Mouse (Mus musculus): ENCODE measurements around the gene Igdcc3. TPM values are rescaled to one million over a fixed set of nuclear protein-coding genes. Genes with fewer than 3 reads are reported as not detected.

The Igdcc3 gene
- total and polyA plus RNA-seq, 3 experiments = 0.49 TPM; not detected in 2

GRCm38 (mm10) chr9:65191389-65191754, 50.4 kb downstream of the Igdcc3 start:
- no peak for ATAC-seq (ENCODE audit: extremely low read depth, insufficient number of reproducible peaks, low FRiP score, poor library complexity, severe bottlenecking)
- Histone ChIP-seq H3K4me3 (ENCODE audit: low read depth, low read length) (no peak overlapping the region), H3K4me1 (ENCODE audit: insufficient read depth, low read depth, low read length) (peaks cover 15% of the 10 kb centered on the region), H3K36me3 (replicated peaks) (no peaks in the 10 kb centered on the region), H3K27me3 (ENCODE audit: insufficient read depth, low read length) (0 out of 2 replicates have a peak, but pooled peaks cover 2% of the 10 kb centered on the region), H3K9me3 (replicated peaks) (peaks cover 2% of the 10 kb centered on the region; the same call in 1 of the 2 replicates)
- no peak for DNase-seq (ENCODE audit: low spot score)
- no peak for TF ChIP-seq CTCF (IDR thresholded peaks at IDR 0.05; ENCODE audit: low read depth, low read length)
- no peak for TF ChIP-seq GATA1 (IDR thresholded peaks at IDR 0.05; ENCODE audit: borderline replicate concordance, low read length)
- TF ChIP-seq POLR2AphosphoS5 (IDR thresholded peaks at IDR 0.05; ENCODE audit: insufficient replicate concordance, low read depth, low read length) = no peak
- no peak for TF ChIP-seq GATA2 (IDR thresholded peaks at IDR 0.05; ENCODE audit: borderline replicate concordance, low read depth, low read length)
- TF ChIP-seq TAL1 (conservative IDR thresholded peaks at IDR 0.05; ENCODE audit: low read depth, low read length) = no peak

GRCm38 (mm10) chr9:65191755-65192469, 50.9 kb downstream of the Igdcc3 start:
- peaks cover 16% of the 10 kb centered on the region for H3K4me1 ChIP-seq (ENCODE audit: insufficient read depth, low read depth, low read length)
- TF ChIP-seq POLR2AphosphoS5 (IDR thresholded peaks at IDR 0.05; ENCODE audit: insufficient replicate concordance, low read depth, low read length) (no peak), GATA2 (IDR thresholded peaks at IDR 0.05; ENCODE audit: borderline replicate concordance, low read depth, low read length) (no peak), GATA1 (IDR thresholded peaks at IDR 0.05; ENCODE audit: borderline replicate concordance, low read length) (no peak), TAL1 (conservative IDR thresholded peaks at IDR 0.05; ENCODE audit: low read depth, low read length) (no peak), CTCF (IDR thresholded peaks at IDR 0.05; ENCODE audit: low read depth, low read length) (no peak)
- H3K4me3 ChIP-seq (ENCODE audit: low read depth, low read length) = no peak overlapping the region
- peaks cover 2% of the 10 kb centered on the region; the same call in 1 of the 2 replicates for H3K9me3 ChIP-seq (replicated peaks)
- DNase-seq (ENCODE audit: low spot score) (no peak), ATAC-seq (ENCODE audit: extremely low read depth, insufficient number of reproducible peaks, low FRiP score, poor library complexity, severe bottlenecking) (no peak)
- 0 out of 2 replicates have a peak, but pooled peaks cover 2% of the 10 kb centered on the region for H3K27me3 ChIP-seq (ENCODE audit: insufficient read depth, low read length)
- H3K36me3 ChIP-seq (replicated peaks) = no peaks in the 10 kb centered on the region

- H3K4me1 ChIP-seq (ENCODE audit: insufficient read depth, low read depth, low read length) = peaks cover 27% of the 10 kb centered on the region
Measured at GRCm38 (mm10) chr9:65193214-65193613, 52.2 kb downstream of the Igdcc3 start.

GRCm38 (mm10) chr9:65195053-65195452, 54.1 kb downstream of the Igdcc3 start, which contains the start of gene Parp16:
TSS of gene Parp16 (plus strand) at chr9:65195353.
- H3K4me3 ChIP-seq (ENCODE audit: low read depth, low read length) = no peak within 1 kb of the TSS; the same call in 1 of the 2 replicates

More at GRCm38 (mm10) chr9:65193214-65193613, 52.2 kb downstream of the Igdcc3 start:
- H3K9me3 ChIP-seq (replicated peaks) = peaks cover 2% of the 10 kb centered on the region; the same call in 1 of the 2 replicates
- 0 out of 2 replicates have a peak, but pooled peaks cover 2% of the 10 kb centered on the region for H3K27me3 ChIP-seq (ENCODE audit: insufficient read depth, low read length)
- H3K4me3 ChIP-seq (ENCODE audit: low read depth, low read length) = no peak overlapping the region
- no peak for DNase-seq (ENCODE audit: low spot score)
- no peak for ATAC-seq (ENCODE audit: extremely low read depth, insufficient number of reproducible peaks, low FRiP score, poor library complexity, severe bottlenecking)
- no peaks in the 10 kb centered on the region for H3K36me3 ChIP-seq (replicated peaks)
- TF ChIP-seq GATA2 (IDR thresholded peaks at IDR 0.05; ENCODE audit: borderline replicate concordance, low read depth, low read length) (no peak), CTCF (IDR thresholded peaks at IDR 0.05; ENCODE audit: low read depth, low read length) (no peak), TAL1 (conservative IDR thresholded peaks at IDR 0.05; ENCODE audit: low read depth, low read length) (no peak), GATA1 (IDR thresholded peaks at IDR 0.05; ENCODE audit: borderline replicate concordance, low read length) (no peak), POLR2AphosphoS5 (IDR thresholded peaks at IDR 0.05; ENCODE audit: insufficient replicate concordance, low read depth, low read length) (no peak)

GRCm38 (mm10) chr9:65195621-65195981, 54.6 kb downstream of the Igdcc3 start:
- Histone ChIP-seq H3K27me3 (ENCODE audit: insufficient read depth, low read length) (no peaks in the 10 kb centered on the region), H3K4me1 (ENCODE audit: insufficient read depth, low read depth, low read length) (peaks cover 48% of the 10 kb centered on the region), H3K4me3 (ENCODE audit: low read depth, low read length) (no peak overlapping the region; the same call in 1 of the 2 replicates), H3K9me3 (replicated peaks) (peaks cover 2% of the 10 kb centered on the region; the same call in 1 of the 2 replicates), H3K36me3 (replicated peaks) (no peaks in the 10 kb centered on the region)
- DNase-seq (ENCODE audit: low spot score) (no peak), ATAC-seq (ENCODE audit: extremely low read depth, insufficient number of reproducible peaks, low FRiP score, poor library complexity, severe bottlenecking) (peak; percentile 36)
- TF ChIP-seq POLR2AphosphoS5 (IDR thresholded peaks at IDR 0.05; ENCODE audit: insufficient replicate concordance, low read depth, low read length) = peak; percentile 99; the same call in 1 of the 2 replicates
- no peak for TF ChIP-seq GATA2 (IDR thresholded peaks at IDR 0.05; ENCODE audit: borderline replicate concordance, low read depth, low read length)

More at GRCm38 (mm10) chr9:65195053-65195452, 54.1 kb downstream of the Igdcc3 start, which contains the start of gene Parp16:
- H3K36me3 ChIP-seq (replicated peaks) = no peaks in the 10 kb centered on the region
- DNase-seq (ENCODE audit: low spot score) (no peak), ATAC-seq (ENCODE audit: extremely low read depth, insufficient number of reproducible peaks, low FRiP score, poor library complexity, severe bottlenecking) (no peak)
- H3K9me3 ChIP-seq (replicated peaks) = peaks cover 2% of the 10 kb centered on the region; the same call in 1 of the 2 replicates
- peaks cover 42% of the 10 kb centered on the region for H3K4me1 ChIP-seq (ENCODE audit: insufficient read depth, low read depth, low read length)
- TF ChIP-seq CTCF (IDR thresholded peaks at IDR 0.05; ENCODE audit: low read depth, low read length) (no peak), TAL1 (conservative IDR thresholded peaks at IDR 0.05; ENCODE audit: low read depth, low read length) (no peak), GATA1 (IDR thresholded peaks at IDR 0.05; ENCODE audit: borderline replicate concordance, low read length) (no peak)
- 0 out of 2 replicates have a peak, but pooled peaks cover 2% of the 10 kb centered on the region for H3K27me3 ChIP-seq (ENCODE audit: insufficient read depth, low read length)

GRCm38 (mm10) chr9:65195982-65196737, 55.2 kb downstream of the Igdcc3 start:
- H3K27me3 ChIP-seq (ENCODE audit: insufficient read depth, low read length) = no peaks in the 10 kb centered on the region
- no peak overlapping the region for H3K4me3 ChIP-seq (ENCODE audit: low read depth, low read length)
- DNase-seq (ENCODE audit: low spot score) (peak; percentile 77), ATAC-seq (ENCODE audit: extremely low read depth, insufficient number of reproducible peaks, low FRiP score, poor library complexity, severe bottlenecking) (peak; percentile 61)
- no peaks in the 10 kb centered on the region for H3K36me3 ChIP-seq (replicated peaks)
- H3K4me1 ChIP-seq (ENCODE audit: insufficient read depth, low read depth, low read length) = peaks cover 48% of the 10 kb centered on the region
- H3K9me3 ChIP-seq (replicated peaks) = peaks cover 2% of the 10 kb centered on the region; the same call in 1 of the 2 replicates
- no peak for TF ChIP-seq CTCF (IDR thresholded peaks at IDR 0.05; ENCODE audit: low read depth, low read length)
- TF ChIP-seq GATA2 (IDR thresholded peaks at IDR 0.05; ENCODE audit: borderline replicate concordance, low read depth, low read length) = no peak
- TF ChIP-seq POLR2AphosphoS5 (IDR thresholded peaks at IDR 0.05; ENCODE audit: insufficient replicate concordance, low read depth, low read length) = peak; percentile 98
- no peak for TF ChIP-seq GATA1 (IDR thresholded peaks at IDR 0.05; ENCODE audit: borderline replicate concordance, low read length)
- TF ChIP-seq TAL1 (conservative IDR thresholded peaks at IDR 0.05; ENCODE audit: low read depth, low read length) = no peak
